Comparison of ENCODE assay signal across 19 mouse cellular contexts in genomic region chr17:12278073-12278472, GRCm38 (mm10).
"Had no signal": no experiment of that assay in that cellular context is flagged by ENCODE, and none has a peak within 500 bp of the region (broad histone marks: within the 10 kb centered on the region; RNA-seq: fewer than 3 reads in every experiment).

No protein-coding gene starts in this region.

- H3K9ac ChIP-seq: lung, embryonic 14.5 days; midbrain, embryonic 12.5 days; neural tube, embryonic 13.5 days; neural tube, embryonic 15.5 days had no signal

- H3K4me1 ChIP-seq: midbrain, embryonic 10.5 days; midbrain, embryonic 12.5 days; neural tube, embryonic 13.5 days; neural tube, embryonic 15.5 days had no signal

- DNase-seq: lung, adult 18-20 months; lung, embryonic 14.5 days; lung, postnatal 10 days; lung, postnatal 4 days; midbrain, embryonic 14.5 days; retina, postnatal 1 day; right cerebral cortex, adult 18-20 months; right cerebral cortex, postnatal 25 days; right cerebral cortex, postnatal 4 days; spleen, adult 18-20 months; thymus, adult 2 months; thymus, postnatal 25 days; thymus, postnatal 4 days had no signal

- H3K4me2 ChIP-seq: lung, embryonic 14.5 days; midbrain, embryonic 12.5 days; neural tube, embryonic 13.5 days; neural tube, embryonic 15.5 days had no signal

- H3K9me3 ChIP-seq: neural tube, embryonic 13.5 days; neural tube, embryonic 15.5 days had no signal

- H3K27ac ChIP-seq: midbrain, embryonic 10.5 days; midbrain, embryonic 12.5 days; neural tube, embryonic 13.5 days; neural tube, embryonic 15.5 days had no signal

- ATAC-seq: midbrain, embryonic 16.5 days had no signal

- H3K27me3 ChIP-seq: midbrain, embryonic 12.5 days; neural tube, embryonic 13.5 days; neural tube, embryonic 15.5 days had no signal

- H3K4me3 ChIP-seq: midbrain, embryonic 10.5 days; midbrain, embryonic 12.5 days; myocyte; neural tube, embryonic 13.5 days; neural tube, embryonic 15.5 days had no signal
